Mouse (Mus musculus) G1E (cell line): ENCODE data around the gene Acin1.

Experiments used
- CTCF ChIP-seq: IDR thresholded peaks from 2 replicates; pipeline ENCODE4 v1.5.1; 2012; ENCODE audit warnings: low read depth, low read length, inconsistent platforms, mixed read lengths
- POLR2AphosphoS5 ChIP-seq: IDR thresholded peaks from 2 replicates; pipeline ENCODE4 v1.6.1; 2012; ENCODE audit warnings: low read depth, low read length, inconsistent platforms; ENCODE audit not compliant: insufficient replicate concordance
- TAL1 ChIP-seq: conservative IDR thresholded peaks from 2 replicates; pipeline ENCODE4 v1.6.1; 2012; ENCODE audit warnings: low read depth, low read length, inconsistent platforms, mixed read lengths

DNA sequence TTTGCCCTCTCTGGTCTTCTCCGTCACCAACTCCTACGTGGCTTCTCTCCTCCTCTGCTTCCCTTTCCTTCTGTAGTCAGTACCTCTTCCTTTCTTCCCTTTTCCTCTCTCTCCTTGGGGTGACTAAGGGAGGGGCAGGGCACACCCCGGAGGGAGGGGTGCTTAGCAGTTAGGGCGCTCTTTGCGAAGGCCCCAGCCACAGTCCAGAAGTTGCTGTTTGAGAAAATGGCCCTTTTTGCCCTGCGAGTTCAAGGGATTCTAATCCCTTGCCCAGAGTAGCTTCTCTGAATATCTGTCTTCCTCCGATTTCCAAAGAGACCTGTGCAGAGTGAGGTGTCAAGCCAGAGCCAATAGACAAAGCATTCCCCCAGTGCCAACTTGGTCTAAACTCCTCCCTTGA, 25.3 kb upstream of the Acin1 start, which contains the start of gene Cebpe:
- TF ChIP-seq TAL1 (no peak), CTCF (no peak), POLR2AphosphoS5 (no peak)
